ENCODE assay signal across 21 mouse cellular contexts in the genomic region with DNA sequence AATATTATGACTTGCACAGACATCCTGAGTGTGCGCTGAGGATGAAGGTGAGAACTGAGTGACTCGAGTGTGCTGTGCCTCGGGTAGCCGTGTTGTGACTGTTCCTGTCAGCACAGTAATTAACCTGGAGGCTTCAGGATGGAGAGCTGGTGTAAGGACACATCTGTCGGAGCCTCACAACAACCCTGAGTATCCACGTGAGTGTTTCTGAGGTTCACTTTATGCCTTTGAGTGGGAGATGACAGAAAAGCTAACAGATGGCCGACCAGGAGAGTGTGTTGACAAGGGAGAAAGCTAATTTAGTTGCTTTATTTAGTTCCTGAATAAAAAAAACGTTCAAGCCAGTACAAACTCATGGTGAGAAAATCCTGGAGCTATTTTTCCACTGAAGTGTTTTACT. TPM values are rescaled to one million over a fixed set of nuclear protein-coding genes. Genes with fewer than 3 reads are reported as not detected.
A peak's percentile ranks its signal among the peaks of the same experiment; 100 is the strongest.
DNase-seq lines count a peak whose midpoint lies in the region; ATAC-seq and TF ChIP-seq lines count a peak whose summit lies in the region.
"Had no signal": no experiment of that assay in that cellular context is flagged by ENCODE, and none has a peak within 500 bp of the region (broad histone marks: within the 10 kb centered on the region; RNA-seq: fewer than 3 reads in every experiment).

No protein-coding gene starts in this region.

- H3K27me3 ChIP-seq in heart, postnatal 0 days (ENCODE audit: control insufficient read depth, insufficient read depth, low read length): no peaks in the 10 kb centered on the region
- H3K27me3 ChIP-seq: embryonic facial prominence, embryonic 12.5 days; limb, embryonic 13.5 days had no signal

- TF ChIP-seq POLR2A in brain, embryonic 14.5 days (IDR thresholded peaks at IDR 0.05; ENCODE audit: borderline replicate concordance, extremely low read depth, insufficient read depth, insufficient read length, poor library complexity, severe bottlenecking): no peak

- intact Hi-C loops in left cerebral cortex, postnatal 25 days (cut with DNase I): no loop called here

- TF ChIP-seq CTCF in heart, postnatal 0 days (IDR thresholded peaks at IDR 0.05; ENCODE audit: low read depth): no peak
- TF ChIP-seq CTCF in brain, embryonic 14.5 days (IDR thresholded peaks at IDR 0.05; ENCODE audit: borderline replicate concordance, extremely low read depth, insufficient read depth, insufficient read length): no peak

- H3K36me3 ChIP-seq in heart, postnatal 0 days (replicated peaks; ENCODE audit: control insufficient read depth, insufficient read depth, low read length): no peaks in the 10 kb centered on the region
- H3K36me3 ChIP-seq: embryonic facial prominence, embryonic 12.5 days; limb, embryonic 13.5 days had no signal

- peak; percentile 78 for ATAC-seq in frontal cortex, adult (ENCODE audit: low TSS enrichment)
- peak; percentile 85 for ATAC-seq in heart, postnatal 0 days (ENCODE audit: insufficient read depth, low read depth)
- ATAC-seq: hindbrain, postnatal 0 days; liver, postnatal 0 days had no signal

- WGBS in heart, postnatal 0 days: 32% methylated on average over 8 of the region's 8 CpGs

- H3K9ac ChIP-seq in heart, postnatal 0 days (replicated peaks; ENCODE audit: low read depth, low read length): no peak overlapping the region
- H3K9ac ChIP-seq: embryonic facial prominence, embryonic 12.5 days; limb, embryonic 13.5 days; liver, postnatal 0 days had no signal

- H3K4me3 ChIP-seq in heart, postnatal 0 days (ENCODE audit: low read depth, low read length): no peak overlapping the region
- H3K4me3 ChIP-seq: embryonic facial prominence, embryonic 12.5 days; limb, embryonic 13.5 days had no signal

- no peak overlapping the region for H3K4me2 ChIP-seq in heart, postnatal 0 days (ENCODE audit: low read depth, low read length)
- H3K4me2 ChIP-seq: embryonic facial prominence, embryonic 12.5 days; limb, embryonic 13.5 days had no signal

- TF ChIP-seq EP300 in heart, postnatal 0 days (IDR thresholded peaks at IDR 0.05; ENCODE audit: low read depth): no peak

- H3K4me1 ChIP-seq in heart, postnatal 0 days (ENCODE audit: control insufficient read depth, insufficient read depth): peaks cover 4% of the 10 kb centered on the region; the same call in 1 of the 2 replicates
- H3K4me1 ChIP-seq: embryonic facial prominence, embryonic 12.5 days had no signal

- H3K27ac ChIP-seq in heart, postnatal 0 days (ENCODE audit: low read depth): no peak overlapping the region
- H3K27ac ChIP-seq: embryonic facial prominence, embryonic 12.5 days; hindbrain, postnatal 0 days; limb, embryonic 13.5 days had no signal

- DNase-seq in frontal cortex, postnatal 25 days (ENCODE audit: low spot score in 2 of 2): no peak
- peak; percentile 76 for DNase-seq in heart, postnatal 0 days (ENCODE audit: low spot score)
- DNase-seq in heart, postnatal 4 days: no peak
- peak; percentile 83 for DNase-seq in brain, embryonic 14.5 days (ENCODE audit: low read depth)
- DNase-seq in left cerebral cortex, postnatal 25 days (ENCODE audit: low spot score in 2 of 2): peak; percentile 51 to 67
- DNase-seq in yolk sac, embryonic 10.5 days (ENCODE audit: low spot score): no peak
- DNase-seq in lung, postnatal 25 days (ENCODE audit: low spot score): no peak
- DNase-seq: adrenal gland, postnatal 14 days; B cell, adult 2 months; cerebellum, postnatal 36 days; kidney, adult 9 months; liver, postnatal 0 days; midbrain, embryonic 14.5 days had no signal

- H3K9me3 ChIP-seq in heart, postnatal 0 days (replicated peaks; ENCODE audit: control insufficient read depth, low read length): no peaks in the 10 kb centered on the region
- H3K9me3 ChIP-seq: embryonic facial prominence, embryonic 12.5 days; limb, embryonic 13.5 days had no signal

RNA-seq across cellular contexts. Expression of a gene that starts 15.2 kb away (rescaled TPM):
- not detected in 2 replicates for total RNA-seq in heart, postnatal 0 days (2014; rRNA removed; ENCODE audit: low replicate concordance)
- not detected in 2 replicates for polyA plus RNA-seq in heart, postnatal 0 days (2015; fragmentation: Nextera tagmentation; extraction: Ambion mirVana)
- not detected for total RNA-seq in heart, postnatal 4 days (2021)
- polyA plus RNA-seq in brain, embryonic 14.5 days (2012; rRNA removed): not detected in 2 replicates
- total RNA-seq in left cerebral cortex, postnatal 25 days (2021): not detected
- total RNA-seq: adrenal gland, postnatal 14 days; granulocyte monocyte progenitor cell, adult 5-6 weeks; hindbrain, postnatal 0 days had no signal
- polyA plus RNA-seq: embryonic facial prominence, embryonic 12.5 days; hindbrain, postnatal 0 days; large intestine, adult 2 months; limb, embryonic 13.5 days; liver, postnatal 0 days; midbrain, embryonic 14.5 days; neural tube, embryonic 11.5 days; urinary bladder, adult 2 months had no signal

RNA-seq across cellular contexts. Expression of a gene that starts 46.6 kb away (rescaled TPM):
- total RNA-seq in heart, postnatal 0 days (2014; rRNA removed; ENCODE audit: low replicate concordance): 16.2 and 52.6 TPM in 2 replicates
- polyA plus RNA-seq in heart, postnatal 0 days (2015; fragmentation: Nextera tagmentation; extraction: Ambion mirVana): 7.4 and 8.7 TPM in 2 replicates
- total RNA-seq in heart, postnatal 4 days (2021): 10 to 100 TPM; 21.4 to 21.5 TPM
- polyA plus RNA-seq in brain, embryonic 14.5 days (2012; rRNA removed): 13.4 and 19.4 TPM in 2 replicates
- 10 to 100 TPM; 17.8 to 22.3 TPM for total RNA-seq in left cerebral cortex, postnatal 25 days (2021)

Comparison
In these comparisons a context has a peak if more than half of its experiments do, and no peak if none do; other contexts are left out.
1. DNase-seq: peak in heart, postnatal 0 days (single experiment), brain, embryonic 14.5 days (single experiment) and left cerebral cortex, postnatal 25 days (2 of 2); none in frontal cortex, postnatal 25 days (0 of 2), heart, postnatal 4 days (single experiment), yolk sac, embryonic 10.5 days (single experiment) and lung, postnatal 25 days (single experiment).